Mouse (Mus musculus) bone marrow macrophage, adult 2 months (primary cell): ENCODE data around the gene Il18. TPM values are rescaled to one million over a fixed set of nuclear protein-coding genes. Genes with fewer than 3 reads are reported as not detected.

ENCODE experiments used
- H3K27ac ChIP-seq: 2 replicates; pipeline ENCODE4 v1.5.1; 2012; ENCODE audit warnings: low read depth, low read length; ENCODE audit not compliant: insufficient read depth
- H3K4me1 ChIP-seq: 2 replicates; pipeline ENCODE4 v1.6.1; 2012; ENCODE audit warnings: low read length; ENCODE audit not compliant: control insufficient read depth, insufficient read depth
- H3K4me3 ChIP-seq: 2 replicates; pipeline ENCODE4 v1.5.1; 2012; ENCODE audit warnings: mild to moderate bottlenecking, low read length, moderate library complexity; ENCODE audit not compliant: insufficient read depth
- CTCF ChIP-seq: IDR thresholded peaks from 2 replicates; pipeline ENCODE4 v1.5.1; 2012; ENCODE audit warnings: low read depth, mild to moderate bottlenecking, low read length, moderate library complexity
- POLR2A ChIP-seq: IDR thresholded peaks from 2 replicates; pipeline ENCODE4 v1.6.1; 2012; ENCODE audit warnings: mild to moderate bottlenecking, low read depth, low read length, borderline replicate concordance
- polyA plus RNA-seq: library from polyadenylated mRNA; stranded (reverse); fragments of >200 nt; gene quantifications from 2 replicates; pipeline ENCODE4 v1.2.4, GENCODE M21; 2012; ENCODE audit not compliant: missing spikeins, insufficient read depth, insufficient read length

Gene Il18
- polyA plus RNA-seq, 1 experiment, result 27.7 TPM

GRCm38 (mm10) chr9:50527860-50528259 lies 26.8 kb upstream of the Il18 start:
- peaks cover 32% of the 10 kb centered on the region for H3K4me1 ChIP-seq
- peak overlapping the region; percentile 95 for H3K4me3 ChIP-seq
- TF ChIP-seq POLR2A (no peak), CTCF (no peak)
- H3K27ac ChIP-seq, result no peak overlapping the region

- TF ChIP-seq CTCF, result peak; percentile 88
- TF ChIP-seq POLR2A, result no peak
- Histone ChIP-seq H3K27ac (peak within 1 kb of the TSS; percentile 83), H3K4me1 (peaks cover 35% of the 10 kb centered on the region), H3K4me3 (peak within 1 kb of the TSS; percentile 95)
Observed at GRCm38 (mm10) chr9:50528293-50528892, 26.2 kb upstream of the Il18 start, which contains the start of gene Pts. Gene Pts, minus strand, starts transcription at chr9:50528724.

- Histone ChIP-seq H3K27ac (no peak overlapping the region), H3K4me1 (peaks cover 32% of the 10 kb centered on the region), H3K4me3 (no peak overlapping the region)
- TF ChIP-seq POLR2A (no peak), CTCF (no peak)
Observed at GRCm38 (mm10) chr9:50530890-50531289, 23.7 kb upstream of the Il18 start.

- peak overlapping the region; percentile 9 for H3K4me3 ChIP-seq
- TF ChIP-seq POLR2A, result no peak
- peak overlapping the region; percentile 89 for H3K27ac ChIP-seq
- H3K4me1 ChIP-seq, result peaks cover 26% of the 10 kb centered on the region
Observed at GRCm38 (mm10) chr9:50533328-50533727, 21.3 kb upstream of the Il18 start.

GRCm38 (mm10) chr9:50533791-50534190 lies 20.8 kb upstream of the Il18 start:
- H3K27ac ChIP-seq, result peak overlapping the region; percentile 89
- H3K4me3 ChIP-seq, result no peak overlapping the region
- TF ChIP-seq CTCF, result no peak
- no peak for TF ChIP-seq POLR2A
- H3K4me1 ChIP-seq, result peaks cover 29% of the 10 kb centered on the region

- Histone ChIP-seq H3K27ac (no peak overlapping the region), H3K4me1 (peaks cover 32% of the 10 kb centered on the region), H3K4me3 (no peak overlapping the region)
- TF ChIP-seq POLR2A, result no peak
- TF ChIP-seq CTCF, result no peak
Observed at GRCm38 (mm10) chr9:50535930-50536329, 18.7 kb upstream of the Il18 start.

GRCm38 (mm10) chr9:50536603-50537135 lies 18.0 kb upstream of the Il18 start:
- H3K27ac ChIP-seq, result no peak overlapping the region
- TF ChIP-seq CTCF, result no peak
- no peak for TF ChIP-seq POLR2A
- H3K4me3 ChIP-seq, result no peak overlapping the region
- H3K4me1 ChIP-seq, result peaks cover 32% of the 10 kb centered on the region

GRCm38 (mm10) chr9:50537295-50537694 lies 17.3 kb upstream of the Il18 start:
- Histone ChIP-seq H3K4me3 (no peak overlapping the region), H3K4me1 (peaks cover 29% of the 10 kb centered on the region), H3K27ac (no peak overlapping the region)
- no peak for TF ChIP-seq CTCF
- TF ChIP-seq POLR2A, result no peak

- no peak for TF ChIP-seq POLR2A
- no peak for TF ChIP-seq CTCF
- Histone ChIP-seq H3K4me1 (peaks cover 21% of the 10 kb centered on the region), H3K4me3 (peak overlapping the region; percentile 47), H3K27ac (peak overlapping the region; percentile 91)
Observed at GRCm38 (mm10) chr9:50540170-50540569, 14.5 kb upstream of the Il18 start.

GRCm38 (mm10) chr9:50542401-50542800 lies 12.2 kb upstream of the Il18 start:
- Histone ChIP-seq H3K4me1 (peaks cover 18% of the 10 kb centered on the region), H3K27ac (no peak overlapping the region), H3K4me3 (no peak overlapping the region)
- no peak for TF ChIP-seq CTCF
- no peak for TF ChIP-seq POLR2A

- TF ChIP-seq POLR2A (no peak), CTCF (no peak)
- no peak overlapping the region for H3K27ac ChIP-seq
- H3K4me3 ChIP-seq, result no peak overlapping the region
- H3K4me1 ChIP-seq, result peaks cover 20% of the 10 kb centered on the region
Observed at GRCm38 (mm10) chr9:50547859-50548478, 6.7 kb upstream of the Il18 start.
